Mouse (Mus musculus) adrenal gland, adult 2 months (tissue): ENCODE measurements around the gene Shld1. TPM values are rescaled to one million over a fixed set of nuclear protein-coding genes. Genes with fewer than 3 reads are reported as not detected.
A peak's percentile ranks its signal among the peaks of the same experiment; 100 is the strongest.

Experiments
- DNase-seq: peaks from one replicate; pipeline ENCODE4 v3.0.0; 2021
- polyA plus RNA-seq: library from polyadenylated mRNA; depleted of rRNA; stranded (reverse); fragments of >200 nt; gene quantifications from 2 replicates; pipeline ENCODE4 v1.2.3, GENCODE M21; 2012
- total RNA-seq, 2 experiments: library from RNA; stranded (reverse); gene quantifications; 2 replicates each; pipeline ENCODE4 v1.2.3; 2021

Gene Shld1
- total and polyA plus RNA-seq, 3 experiments: 6.6 to 10.1 (median 8.0) TPM

DNA sequence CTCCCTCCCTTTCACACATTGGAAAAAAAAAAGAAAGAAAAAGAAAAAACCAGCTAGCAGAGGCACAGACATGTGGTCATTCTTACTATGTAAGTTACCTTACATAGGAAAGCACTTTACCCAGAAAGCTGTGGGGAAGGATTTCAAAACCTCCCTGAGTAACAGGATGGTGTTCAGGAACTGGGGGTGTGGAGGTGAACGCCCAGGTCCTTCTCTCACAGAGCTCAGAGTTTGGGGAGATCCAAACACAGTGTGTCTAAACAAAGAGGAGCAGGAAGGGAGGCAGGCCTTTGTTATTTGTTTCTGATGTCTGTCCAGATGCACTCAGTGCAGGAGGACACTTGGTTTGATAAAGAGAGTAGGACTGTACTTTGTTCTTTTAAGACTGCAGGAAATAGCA lies 5.6 kb downstream of the Shld1 start:
- DNase-seq: no peak

DNA sequence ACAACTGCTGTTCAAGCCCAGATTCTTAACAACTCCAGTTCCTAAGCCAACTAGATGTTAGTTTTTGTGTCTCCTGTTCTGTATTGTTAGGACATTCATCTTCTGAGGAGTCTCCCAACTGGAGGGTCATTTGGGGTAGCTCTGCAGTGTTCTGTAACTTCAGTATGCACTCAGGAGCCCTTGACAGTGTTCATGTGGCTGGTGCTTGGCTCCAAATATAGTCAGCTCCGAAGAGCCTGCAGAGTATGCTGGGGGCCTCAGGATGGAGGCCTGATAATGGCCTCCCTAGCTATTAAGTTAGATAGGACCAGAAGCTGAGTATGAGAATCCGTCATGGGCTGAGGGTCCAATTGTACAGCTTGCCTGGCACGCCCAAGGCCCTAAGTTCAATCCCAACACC lies 7.2 kb downstream of the Shld1 start:
- no peak for DNase-seq

DNA sequence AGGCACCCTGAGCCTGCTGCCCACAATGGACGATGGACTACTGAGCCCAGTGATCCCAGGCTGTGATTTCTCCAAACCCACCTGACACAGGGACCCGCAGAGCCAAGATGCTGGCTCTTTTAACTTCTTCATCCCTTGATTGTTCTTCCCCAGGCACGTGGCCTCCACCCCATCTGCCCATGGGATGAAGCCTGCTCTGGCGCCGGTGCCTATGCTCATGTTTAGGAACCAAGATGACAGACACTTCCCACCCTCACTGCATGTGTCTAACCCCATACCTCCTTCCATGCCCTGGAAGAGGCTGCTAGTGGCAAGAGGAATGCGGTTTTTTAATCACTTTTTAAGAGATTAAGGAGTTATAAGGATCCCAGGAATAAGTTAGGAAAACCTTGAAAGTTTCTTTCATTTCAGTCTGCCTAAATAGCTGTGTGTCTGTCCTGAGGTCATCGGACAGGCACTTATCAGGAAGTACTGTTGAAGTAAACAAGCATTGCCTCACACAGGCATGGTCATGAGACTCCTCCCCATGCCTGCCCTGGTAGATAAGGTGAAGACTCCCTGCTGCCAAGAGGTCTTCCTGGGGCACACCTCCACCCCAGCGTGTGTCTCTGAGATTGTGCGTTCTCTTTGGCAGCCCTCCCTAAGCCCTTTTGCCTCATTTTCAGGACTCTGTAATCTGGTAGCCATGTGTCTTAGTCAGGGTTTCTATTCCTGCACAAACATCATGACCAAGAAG lies 8.8 kb downstream of the Shld1 start:
- peak; percentile 59 for DNase-seq

DNA sequence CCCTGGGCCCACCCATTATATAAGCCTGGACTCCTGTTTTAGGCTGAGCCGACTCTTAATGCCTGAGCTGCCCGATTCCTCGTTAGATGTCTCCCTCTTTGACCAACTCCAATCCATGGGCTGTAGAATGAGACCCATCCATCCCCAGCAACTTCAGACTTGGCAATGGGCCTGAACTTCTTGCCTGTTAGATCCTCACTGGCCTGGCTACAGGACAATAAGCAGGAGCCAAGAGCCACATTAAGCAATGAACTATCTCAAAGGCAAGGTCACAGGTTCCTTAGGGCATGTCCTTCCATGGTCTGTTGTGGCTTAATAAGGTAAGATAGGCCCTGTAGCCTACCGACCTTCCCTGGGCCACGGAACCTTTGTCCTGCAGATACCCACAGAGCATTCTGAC lies 9.8 kb downstream of the Shld1 start:
- DNase-seq: peak; percentile 44

DNA sequence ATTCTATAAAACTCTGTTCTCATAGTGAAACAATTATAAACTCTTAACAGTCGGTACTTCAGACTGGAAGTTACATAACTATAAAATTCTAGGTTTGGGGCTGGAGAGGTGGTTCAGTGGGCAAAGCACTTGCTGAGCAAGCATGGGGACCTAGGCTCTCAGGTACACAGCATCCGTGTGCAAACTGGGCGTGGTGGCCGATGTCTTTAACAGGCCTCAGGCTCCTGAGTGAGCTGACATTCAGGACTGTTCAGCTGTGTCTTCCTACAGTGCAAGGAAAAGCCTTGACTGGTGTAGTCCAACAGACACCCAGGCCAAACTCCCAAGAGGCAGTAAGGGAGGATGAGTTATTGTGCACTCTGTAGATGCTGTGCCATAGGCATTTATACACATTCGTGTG lies 10.5 kb downstream of the Shld1 start:
- no peak for DNase-seq

DNA sequence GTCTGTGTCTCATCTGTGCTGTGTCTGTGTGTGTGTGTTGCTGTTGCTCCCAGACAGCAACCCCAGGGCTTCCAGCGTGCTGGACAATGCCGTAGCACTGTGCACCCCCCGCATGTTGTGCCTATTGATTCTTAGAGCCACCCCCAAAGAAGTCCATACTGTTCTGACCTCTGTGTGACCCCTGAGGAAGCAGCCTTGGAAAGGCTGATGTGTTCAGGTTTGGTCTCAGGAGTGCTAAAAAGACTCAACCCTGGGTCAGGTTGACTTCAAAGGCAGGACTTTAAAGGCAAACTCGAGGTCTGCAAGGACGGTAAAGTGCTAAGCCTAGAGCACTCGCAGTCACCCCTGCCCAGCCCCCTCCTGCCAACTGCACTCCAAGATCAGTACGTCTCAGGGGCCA lies 11.0 kb downstream of the Shld1 start:
- DNase-seq: no peak

DNA sequence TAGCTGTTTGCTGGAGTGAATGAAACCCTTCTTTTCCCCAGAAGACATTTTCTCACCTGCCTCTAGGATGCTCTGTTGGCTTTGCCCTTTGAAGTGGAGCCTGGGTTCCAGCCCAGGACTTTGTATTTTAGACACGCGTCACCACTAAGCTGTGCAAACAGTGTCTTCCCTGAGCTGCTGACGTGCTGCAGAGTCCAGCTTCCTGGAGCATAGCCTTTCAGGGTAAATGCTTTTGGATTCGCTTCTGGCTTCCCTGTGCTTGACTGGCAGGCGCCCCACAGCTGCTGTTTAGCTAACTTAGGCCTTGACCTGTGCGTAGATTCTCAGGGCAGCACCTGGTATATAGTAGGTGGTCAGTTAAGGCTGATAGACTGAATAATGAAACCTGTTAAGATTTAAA lies 11.7 kb downstream of the Shld1 start:
- peak; percentile 26 for DNase-seq

DNA sequence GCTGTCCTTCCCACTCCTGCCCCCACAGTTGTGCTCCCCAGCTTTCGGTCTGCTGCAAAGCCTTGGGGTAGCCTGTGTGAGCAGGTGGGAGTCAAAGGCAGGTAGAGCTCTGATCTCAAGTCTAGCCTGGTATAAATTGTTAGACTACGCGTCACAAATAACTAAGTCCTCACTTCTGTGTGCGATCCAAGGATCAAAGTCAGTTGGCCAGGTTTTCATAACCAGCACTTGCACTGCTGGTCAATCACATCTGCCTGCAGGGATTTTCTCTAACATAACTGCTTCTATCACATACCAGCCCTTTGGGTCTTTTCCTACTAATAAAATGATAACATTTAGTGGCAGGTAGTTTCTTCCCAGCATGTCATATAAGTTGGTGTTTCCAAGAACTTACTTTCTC lies 14.2 kb downstream of the Shld1 start:
- no peak for DNase-seq

DNA sequence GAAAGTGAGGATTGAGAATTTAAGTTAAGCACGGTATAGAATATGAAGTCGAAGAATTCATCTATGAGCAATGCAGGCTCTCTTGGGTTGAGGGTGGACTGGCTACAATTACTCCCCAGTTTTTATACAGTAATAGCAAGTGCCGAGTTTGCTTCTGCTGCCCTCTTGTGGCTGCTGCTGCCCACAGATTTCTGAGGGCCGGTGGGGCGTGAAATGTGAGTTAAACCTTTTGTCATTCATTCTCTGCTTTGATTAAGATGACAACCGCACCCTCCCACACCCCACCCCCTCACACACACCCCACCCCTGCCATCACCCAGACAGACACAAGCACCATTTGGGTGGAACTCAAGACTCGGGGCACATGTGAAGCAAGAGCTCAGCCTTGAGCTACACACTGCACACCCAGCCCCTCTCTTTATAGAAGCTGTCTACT lies 14.7 kb downstream of the Shld1 start:
- DNase-seq: peak; percentile 75

DNA sequence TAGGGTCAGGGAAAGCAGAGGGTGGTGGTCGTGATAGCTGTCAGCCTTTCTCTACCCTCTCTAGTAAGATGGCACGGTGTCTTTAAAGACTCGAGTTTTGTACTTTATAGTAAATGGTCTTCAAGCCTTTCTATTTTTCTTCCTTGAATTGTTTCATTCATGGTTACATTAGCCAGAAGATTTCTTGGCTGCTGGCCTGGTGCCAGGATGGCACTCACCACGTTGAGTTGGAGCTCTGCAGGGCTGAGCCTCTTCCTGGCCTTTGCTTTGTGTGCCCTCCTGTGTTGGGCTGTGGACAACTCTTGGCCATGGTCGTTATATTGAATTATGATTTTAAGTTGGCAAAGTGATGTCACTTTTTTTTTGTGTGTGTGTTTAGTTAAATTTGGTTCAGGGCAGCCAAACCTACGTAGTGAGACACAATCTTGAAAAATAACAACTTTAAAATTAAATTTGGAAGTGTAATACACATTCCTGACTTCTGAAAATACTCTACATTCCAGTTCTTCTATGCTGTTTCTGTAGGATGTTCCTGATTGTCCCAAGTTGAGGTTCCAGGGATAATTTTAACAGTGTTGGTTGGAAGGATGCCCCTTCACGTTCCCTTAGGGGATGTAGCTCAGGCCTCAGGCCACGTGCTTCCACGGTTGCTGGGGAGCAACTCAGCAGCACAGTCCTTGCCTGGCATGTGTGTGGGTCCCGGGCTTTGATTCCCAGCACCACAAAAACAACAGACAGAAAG lies 18.7 kb downstream of the Shld1 start:
- peak; percentile 37 for DNase-seq

DNA sequence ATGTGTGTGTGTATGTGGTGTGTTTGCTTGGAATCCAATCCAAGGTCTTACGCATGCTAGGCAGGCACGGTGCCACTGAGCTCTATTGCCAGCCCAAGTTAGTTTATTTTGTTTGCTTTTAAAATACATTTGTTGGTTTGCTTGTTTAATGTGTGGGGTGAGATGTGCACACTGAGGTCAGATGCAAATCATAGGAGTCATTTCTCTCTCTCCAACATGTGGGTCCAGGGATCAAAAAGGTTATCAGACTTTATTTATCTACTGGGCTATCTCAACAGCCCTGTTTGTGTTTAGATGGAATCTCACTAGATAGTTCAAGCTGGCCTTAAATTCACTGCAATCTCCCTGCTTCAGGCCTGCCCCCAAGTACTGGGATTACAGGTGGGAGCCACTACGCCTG lies 19.6 kb downstream of the Shld1 start:
- no peak for DNase-seq

DNA sequence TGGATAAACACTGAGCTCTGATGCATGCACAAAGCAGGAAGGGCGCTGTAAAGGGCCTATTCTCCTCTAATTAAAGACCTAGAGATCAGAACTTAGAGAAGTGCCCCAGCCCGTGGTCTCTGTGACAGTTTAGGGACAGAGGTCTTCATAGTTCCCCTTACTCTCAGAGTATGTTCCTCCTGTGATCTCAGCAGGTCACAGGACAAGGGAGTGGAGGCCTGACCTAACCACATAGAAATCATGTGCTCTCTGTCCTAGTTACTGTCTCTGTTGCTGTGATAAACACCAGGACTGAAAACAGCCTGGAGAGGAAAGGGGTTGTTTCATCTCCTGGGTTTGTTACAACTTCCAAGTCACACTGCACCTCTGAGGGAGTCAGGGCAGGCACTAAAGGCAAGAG lies 23.8 kb downstream of the Shld1 start:
- no peak for DNase-seq

DNA sequence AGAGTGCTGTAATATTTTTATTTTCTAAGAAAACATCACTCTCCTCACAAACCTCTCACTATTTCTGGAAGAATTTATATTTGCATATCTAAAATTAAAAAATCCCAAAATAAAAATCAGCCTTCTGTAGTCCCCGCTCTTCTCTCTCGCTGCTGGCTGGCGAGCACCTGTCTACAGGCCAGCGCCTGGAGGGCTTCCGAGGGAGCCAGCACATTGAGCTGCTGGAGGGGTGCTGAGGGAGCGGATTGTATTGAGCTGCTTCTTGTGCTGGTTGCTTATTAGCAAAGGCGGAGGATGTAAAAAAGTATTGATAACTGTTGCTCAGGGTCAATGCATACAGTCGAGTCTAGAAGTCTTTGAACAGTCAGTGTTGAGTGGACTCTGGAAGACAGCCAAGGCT lies 25.3 kb downstream of the Shld1 start:
- no peak for DNase-seq

DNA sequence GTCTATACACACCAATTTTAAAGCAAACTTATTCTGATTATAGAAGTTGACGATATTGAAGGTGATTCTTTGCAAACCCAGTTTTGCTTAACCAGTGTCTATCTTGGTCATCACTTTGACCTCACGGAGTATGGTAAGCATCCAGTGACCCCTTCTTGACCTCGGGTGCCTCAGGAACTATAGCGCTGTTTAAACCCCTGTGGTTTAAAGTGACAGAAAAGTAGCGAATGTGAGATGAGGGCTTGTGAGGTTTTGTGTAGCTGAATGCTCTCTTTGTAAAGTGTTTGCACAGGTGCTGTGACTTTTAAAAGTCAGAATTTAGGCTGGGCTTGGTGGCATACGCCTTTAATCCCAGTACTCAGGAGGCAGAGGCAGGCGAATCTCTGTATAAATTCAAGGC lies 27.8 kb downstream of the Shld1 start:
- DNase-seq: no peak

DNA sequence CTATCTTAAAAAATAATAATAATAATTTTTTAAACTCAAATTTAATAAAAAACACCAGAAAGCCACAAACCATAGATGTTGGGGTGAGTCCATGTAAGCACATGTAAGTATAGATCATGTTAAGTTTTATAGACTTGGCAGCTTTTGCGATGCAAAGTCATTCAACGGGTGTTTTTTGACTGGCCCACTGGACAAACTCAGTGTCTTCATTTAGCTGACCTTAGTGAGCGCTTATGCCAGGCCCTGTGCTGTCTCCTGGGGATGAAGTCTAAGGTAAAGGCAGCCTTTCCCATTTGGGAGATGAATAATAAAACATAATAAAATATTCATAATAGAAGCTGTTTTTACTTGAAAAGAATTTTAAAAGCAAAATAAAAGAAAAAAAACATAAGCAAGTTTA lies 28.2 kb downstream of the Shld1 start:
- no peak for DNase-seq

DNA sequence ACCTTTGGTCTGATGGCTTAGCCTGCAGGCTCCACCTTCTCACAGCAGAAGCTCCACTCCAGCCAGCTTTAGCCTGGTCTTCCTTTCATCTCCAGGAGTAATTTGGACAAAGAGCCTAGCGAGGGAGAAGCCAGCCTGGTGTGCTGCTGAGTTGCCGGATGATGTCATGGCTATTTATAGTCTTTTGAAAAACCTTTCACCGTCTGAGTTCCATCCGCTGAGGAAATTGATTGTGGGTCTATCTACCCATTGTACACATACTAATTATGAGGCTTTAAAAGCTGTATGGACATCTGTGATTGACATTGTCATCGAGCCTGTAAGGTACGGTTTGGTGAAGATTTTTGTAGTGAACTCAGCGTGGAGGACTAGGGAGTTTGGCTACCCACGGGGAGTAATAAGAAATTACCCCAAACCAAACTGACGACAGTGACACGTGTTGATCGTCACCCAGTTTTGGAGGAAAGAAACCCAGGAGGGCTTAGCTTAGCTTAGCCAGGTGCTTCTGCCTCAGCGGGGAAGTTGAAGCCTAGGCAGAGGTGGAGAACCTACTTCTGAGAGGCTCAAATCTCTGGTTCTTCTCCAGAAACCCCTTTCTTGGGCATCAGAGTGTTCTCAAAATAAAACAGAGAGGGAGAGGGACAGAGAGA lies 28.8 kb downstream of the Shld1 start:
- no peak for DNase-seq

DNA sequence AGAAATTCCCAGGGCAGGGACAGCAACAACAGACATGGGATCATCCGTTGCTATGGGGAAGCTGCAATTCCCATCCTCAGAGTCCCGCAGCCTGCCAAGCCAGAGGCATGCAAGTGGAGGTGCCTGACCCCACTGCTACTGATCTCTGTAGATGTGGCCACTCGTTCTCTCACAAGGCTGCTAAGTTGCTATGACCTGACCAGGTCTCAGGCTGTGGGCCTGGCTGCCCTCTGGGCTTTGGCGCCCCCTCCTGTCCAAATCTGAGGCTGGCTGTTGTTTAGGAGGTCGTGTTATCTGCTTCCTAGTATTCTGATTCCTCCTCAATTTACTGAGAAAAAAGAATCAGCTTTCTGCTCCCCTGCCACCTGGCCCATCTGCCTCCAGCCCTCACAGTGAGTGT lies 29.4 kb downstream of the Shld1 start:
- DNase-seq: peak; percentile 56

DNA sequence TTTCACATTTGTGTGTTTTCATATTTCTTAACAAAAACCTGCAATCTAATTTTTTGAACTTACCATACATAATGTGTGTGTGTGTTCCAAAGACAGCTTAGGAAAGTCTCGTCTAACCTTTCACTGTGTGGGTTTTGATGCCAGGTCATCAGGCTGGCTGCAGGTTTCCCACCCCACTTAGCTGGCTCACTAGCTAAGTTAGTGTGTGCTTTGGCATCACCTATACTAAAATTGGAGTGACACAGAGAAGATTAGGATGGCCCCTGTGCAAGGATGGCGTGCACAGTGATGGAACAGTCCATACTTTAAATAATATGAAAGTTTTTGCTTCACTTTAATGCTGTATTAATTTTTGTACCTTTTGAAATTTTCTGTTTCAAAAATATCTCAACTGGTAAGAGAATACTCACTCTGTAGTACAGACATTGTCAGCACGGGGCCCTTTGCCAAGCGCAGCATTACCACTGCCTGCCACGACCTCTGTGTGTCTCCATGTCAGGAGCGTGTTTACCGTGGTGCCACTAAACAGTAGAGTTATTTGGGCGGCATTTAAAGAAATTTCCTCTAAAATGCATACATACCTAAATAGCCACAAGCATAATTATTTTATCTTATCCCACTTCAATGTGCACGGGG lies 30.3 kb downstream of the Shld1 start:
- DNase-seq: no peak

DNA sequence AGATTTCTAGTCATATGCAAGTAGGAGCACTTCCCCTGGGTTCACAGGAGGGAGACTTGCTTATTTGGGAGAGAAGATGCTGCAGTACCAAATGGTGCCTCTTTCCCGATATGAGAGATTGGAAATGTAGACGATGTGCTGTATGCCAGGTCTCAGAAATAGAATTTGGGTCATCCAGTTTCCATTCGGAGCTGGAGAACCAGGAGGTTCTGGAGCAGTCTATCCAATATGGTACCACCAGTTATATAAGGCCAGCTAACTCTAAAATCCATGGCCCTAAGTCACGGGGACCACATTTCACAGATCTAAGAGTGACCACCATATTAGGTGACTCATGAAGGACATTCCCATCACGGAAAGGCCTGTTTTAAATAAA lies 30.8 kb downstream of the Shld1 start:
- no peak for DNase-seq

DNA sequence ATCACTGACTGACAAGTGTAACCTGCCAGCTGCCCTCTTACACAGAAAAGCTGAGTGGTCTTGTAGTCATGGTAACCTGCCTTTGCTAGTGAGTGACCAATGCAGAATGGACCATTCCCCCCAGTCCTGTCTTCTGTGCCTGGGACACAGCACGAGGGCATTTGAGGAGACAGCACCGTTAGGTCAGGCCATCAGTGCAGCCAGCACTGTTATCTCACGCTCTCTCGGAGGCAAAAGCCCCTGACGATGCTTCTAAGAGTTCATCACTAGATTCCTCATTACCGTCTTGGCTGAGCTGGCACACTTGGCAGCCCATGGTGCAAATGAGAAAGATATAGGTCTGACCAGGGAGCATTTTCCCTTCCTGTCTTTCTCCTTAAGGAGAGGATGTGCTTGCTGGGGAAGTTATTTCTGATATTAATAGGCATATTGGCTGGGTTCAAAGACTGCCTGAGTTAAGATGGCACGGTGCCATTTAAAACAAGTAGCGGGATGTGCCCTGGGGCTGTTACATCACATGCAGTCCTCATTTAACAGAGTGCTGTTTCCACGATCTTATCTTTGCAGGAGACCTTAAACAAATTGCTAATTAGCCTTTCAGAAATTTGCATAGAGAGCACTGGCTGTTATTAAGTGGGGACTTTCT lies 34.3 kb downstream of the Shld1 start:
- no peak for DNase-seq

DNA sequence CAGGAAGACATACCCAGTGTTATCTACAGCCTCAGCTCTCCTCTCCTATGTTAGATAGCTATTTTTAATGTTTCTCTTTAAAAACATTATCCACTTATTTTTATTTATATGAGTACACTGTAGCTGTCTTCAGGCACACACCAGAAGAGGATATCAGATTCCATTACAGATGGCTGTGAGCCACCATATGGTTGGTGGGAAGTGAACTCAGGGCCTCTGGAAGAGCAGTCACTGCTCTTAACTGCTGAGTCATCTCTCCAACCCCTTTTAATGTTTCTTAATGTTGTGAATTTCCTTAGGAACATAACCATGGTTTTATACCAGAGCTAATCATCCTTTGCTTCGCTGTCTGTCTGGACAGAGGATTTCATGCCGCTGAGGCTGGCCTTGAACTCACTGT lies 35.1 kb downstream of the Shld1 start:
- DNase-seq: no peak

DNA sequence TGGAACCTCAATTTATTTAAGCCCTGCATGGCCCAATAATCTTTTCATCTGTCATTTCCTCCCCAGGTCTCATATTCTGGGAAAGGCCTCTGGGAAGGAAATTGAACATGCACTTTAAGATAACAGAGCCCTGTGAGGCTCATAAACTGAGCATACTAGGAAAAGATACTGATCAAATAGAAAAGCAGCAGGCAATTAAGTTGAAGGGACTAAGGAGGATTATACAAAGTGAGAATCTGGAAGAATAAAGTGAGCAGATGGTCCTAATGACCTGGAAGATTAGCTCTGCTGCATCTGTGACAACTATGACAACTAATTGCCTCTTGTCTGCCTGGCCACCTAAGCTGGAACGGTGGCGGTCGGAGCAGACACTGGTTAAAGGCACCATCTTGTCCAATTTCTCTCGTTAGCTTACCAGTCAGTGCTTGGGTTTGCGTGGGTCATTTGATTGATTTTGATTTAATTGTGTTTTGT lies 37.3 kb downstream of the Shld1 start:
- no peak for DNase-seq
